27 mouse cellular contexts compared by ENCODE assay signal in genomic region chr5:110627351-110627750, GRCm38 (mm10).
"Had no signal": no experiment of that assay in that cellular context is flagged by ENCODE, and none has a peak within 500 bp of the region (broad histone marks: within the 10 kb centered on the region; RNA-seq: fewer than 3 reads in every experiment).

No protein-coding gene starts in this region.

- H3K27ac ChIP-seq: gastrocnemius, adult 2 months; heart, adult 2 months; heart, embryonic 13.5 days; heart, embryonic 15.5 days; hindbrain, embryonic 13.5 days; hindbrain, embryonic 15.5 days; hindbrain, postnatal 0 days; kidney, embryonic 15.5 days; kidney, postnatal 0 days; limb, embryonic 12.5 days; liver, embryonic 13.5 days; liver, embryonic 15.5 days had no signal

- H3K36me3 ChIP-seq: heart, embryonic 13.5 days; heart, embryonic 15.5 days; hindbrain, embryonic 15.5 days; kidney, embryonic 15.5 days; limb, embryonic 12.5 days; liver, embryonic 13.5 days; liver, embryonic 15.5 days had no signal

- DNase-seq: gastrocnemius, adult 2 months; gastrocnemius, postnatal 10 days; gastrocnemius, postnatal 25 days; heart, adult 11 months; heart, adult 2 months; heart, postnatal 14 days; heart, postnatal 36 days; kidney, adult 11 months; kidney, adult 2 months; kidney, adult 9 months; kidney, postnatal 14 days; kidney, postnatal 36 days; left cerebral cortex, postnatal 4 days; liver; liver, embryonic 13.5 days had no signal

- H3K4me1 ChIP-seq: heart, embryonic 13.5 days; liver, embryonic 13.5 days; liver, embryonic 15.5 days had no signal

- H3K9me3 ChIP-seq: heart, embryonic 13.5 days; heart, embryonic 15.5 days; hindbrain, embryonic 13.5 days; hindbrain, embryonic 15.5 days; kidney, embryonic 15.5 days; limb, embryonic 12.5 days; liver, embryonic 13.5 days; liver, embryonic 15.5 days had no signal

- ATAC-seq: intestine, embryonic 16.5 days had no signal

- H3K4me2 ChIP-seq: heart, embryonic 11.5 days; heart, embryonic 13.5 days; heart, embryonic 15.5 days; hindbrain, embryonic 13.5 days; hindbrain, embryonic 15.5 days; liver, embryonic 11.5 days; liver, embryonic 13.5 days; liver, embryonic 15.5 days had no signal

- H3K27me3 ChIP-seq: hindbrain, embryonic 15.5 days had no signal

- H3K9ac ChIP-seq: heart, embryonic 13.5 days; heart, embryonic 15.5 days; hindbrain, embryonic 13.5 days; hindbrain, embryonic 15.5 days; kidney, embryonic 15.5 days; limb, embryonic 12.5 days; liver, embryonic 13.5 days; liver, embryonic 15.5 days had no signal

- H3K4me3 ChIP-seq: gastrocnemius, adult 2 months; heart, adult 2 months; heart, embryonic 13.5 days; heart, embryonic 15.5 days; hindbrain, embryonic 13.5 days; hindbrain, embryonic 15.5 days; kidney, embryonic 15.5 days; liver, embryonic 13.5 days; liver, embryonic 15.5 days had no signal
